Mouse (Mus musculus): ENCODE data around the gene Rfx8.

- TF ChIP-seq TAL1 (IDR thresholded peaks at IDR 0.05; ENCODE audit: low read length) (no peak), GATA1 (IDR thresholded peaks at IDR 0.05; ENCODE audit: low read length) (no peak)
These were observed 13.1 kb upstream of the Rfx8 start for GRCm38 (mm10) chr1:39733876-39734275.
